Mouse (Mus musculus): Measurements from ENCODE around the gene Gm36210.

- TF ChIP-seq CTCF (conservative IDR thresholded peaks at IDR 0.05 in 1 of 2, IDR thresholded peaks at IDR 0.05 in 1 of 2; ENCODE audit: low read depth in 2 of 2, low read length in 2 of 2) (no peak), ZMIZ1 (IDR thresholded peaks at IDR 0.05; ENCODE audit: low read depth, low read length) (no peak), ZC3H11A (IDR thresholded peaks at IDR 0.05; ENCODE audit: low read depth, low read length) (no peak), USF1 (IDR thresholded peaks at IDR 0.05; ENCODE audit: low read depth, low read length) (no peak), POLR2A (IDR thresholded peaks at IDR 0.05; ENCODE audit: low read depth, low read length) (no peak), RAD21 (IDR thresholded peaks at IDR 0.05; ENCODE audit: low read depth, low read length) (no peak), UBTF (IDR thresholded peaks at IDR 0.05; ENCODE audit: low read depth, low read length) (no peak), MAZ (IDR thresholded peaks at IDR 0.05; ENCODE audit: low read depth, low read length) (no peak), HCFC1 (IDR thresholded peaks at IDR 0.05; ENCODE audit: low read depth, low read length) (no peak), ZKSCAN1 (IDR thresholded peaks at IDR 0.05; ENCODE audit: borderline replicate concordance, low read depth, low read length) (no peak), ZNF384 (IDR thresholded peaks at IDR 0.05; ENCODE audit: low read depth, low read length) (no peak), EP300 (IDR thresholded peaks at IDR 0.05; ENCODE audit: low read length) (no peak), MYC (IDR thresholded peaks at IDR 0.05; ENCODE audit: low read depth, low read length) (no peak), MXI1 (IDR thresholded peaks at IDR 0.05; ENCODE audit: low read depth, low read length) (no peak)
Observed at GRCm38 (mm10) chr7:4917494-4917893, 11.2 kb upstream of the Gm36210 start.

Measured in CH12.LX (cell line).